Mouse (Mus musculus) c-Kit-negative CD71-positive TER-119-positive erythroid progenitor cells, embryonic 14.5 days (primary cell): Measurements from ENCODE around the gene Zfp956.

Experiments used
- DNase-seq: peaks from one replicate; pipeline ENCODE4 v3.0.0-alpha.2; 2013; ENCODE audit warnings: low read depth, low spot score

Zfp956 gene

GRCm38 (mm10) chr6:47953191-47953726 is at the start of gene Zfp956:
TSS of gene Zfp956 (plus strand) at chr6:47953390.
- DNase-seq, result peak; percentile 89

GRCm38 (mm10) chr6:47903587-47903986 is 49.6 kb upstream of the Zfp956 start:
- no peak for DNase-seq

DNA sequence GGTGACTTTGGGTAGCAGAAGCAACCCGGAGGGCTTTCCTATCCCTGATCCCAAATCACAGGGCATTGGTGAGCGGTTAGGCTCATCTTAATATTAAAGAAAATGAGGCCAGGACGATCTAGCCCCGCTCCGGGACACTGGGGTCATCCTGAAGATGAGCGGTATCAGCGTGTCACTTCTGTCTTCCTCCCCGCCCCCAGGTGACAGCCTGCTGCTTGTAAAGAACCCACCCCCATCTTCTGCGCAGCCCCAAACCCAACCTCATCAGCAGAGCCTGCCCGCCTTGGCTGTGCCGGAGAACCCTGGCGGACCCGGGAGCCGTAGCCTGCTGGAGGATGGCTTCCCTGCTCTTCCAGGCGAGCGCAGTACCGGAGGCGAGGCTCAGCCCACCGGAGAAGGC is 48.8 kb upstream of the Zfp956 start:
- no peak for DNase-seq

DNA sequence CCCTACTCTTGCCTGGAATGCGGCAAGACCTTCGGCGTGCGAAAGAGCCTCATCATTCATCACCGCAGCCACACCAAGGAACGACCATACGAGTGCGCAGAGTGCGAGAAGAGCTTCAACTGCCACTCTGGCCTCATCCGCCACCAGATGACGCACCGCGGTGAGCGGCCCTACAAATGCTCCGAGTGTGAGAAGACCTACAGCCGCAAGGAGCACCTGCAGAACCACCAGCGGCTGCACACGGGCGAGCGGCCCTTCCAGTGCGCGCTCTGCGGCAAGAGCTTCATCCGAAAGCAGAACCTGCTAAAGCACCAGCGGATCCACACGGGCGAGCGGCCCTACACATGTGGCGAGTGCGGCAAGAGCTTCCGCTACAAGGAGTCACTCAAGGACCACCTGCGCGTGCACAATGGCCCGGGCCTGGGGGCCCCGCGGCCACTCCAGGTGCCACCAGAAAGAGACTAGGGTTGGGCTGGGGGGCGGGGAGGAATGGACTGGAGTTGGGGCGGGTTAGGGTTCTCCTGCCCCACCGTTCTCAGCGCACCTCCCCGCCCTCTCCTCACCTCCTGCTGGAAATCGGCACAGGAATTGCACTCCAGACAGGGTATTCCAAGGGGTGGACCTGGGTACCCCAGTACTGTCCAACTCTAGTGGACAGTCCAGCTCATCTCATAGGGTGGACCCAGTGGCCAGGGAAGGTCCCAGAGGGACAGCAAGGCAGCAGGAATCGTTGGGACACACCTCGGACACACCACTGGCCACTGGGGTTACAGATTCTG is 48.1 kb upstream of the Zfp956 start:
- no peak for DNase-seq

DNA sequence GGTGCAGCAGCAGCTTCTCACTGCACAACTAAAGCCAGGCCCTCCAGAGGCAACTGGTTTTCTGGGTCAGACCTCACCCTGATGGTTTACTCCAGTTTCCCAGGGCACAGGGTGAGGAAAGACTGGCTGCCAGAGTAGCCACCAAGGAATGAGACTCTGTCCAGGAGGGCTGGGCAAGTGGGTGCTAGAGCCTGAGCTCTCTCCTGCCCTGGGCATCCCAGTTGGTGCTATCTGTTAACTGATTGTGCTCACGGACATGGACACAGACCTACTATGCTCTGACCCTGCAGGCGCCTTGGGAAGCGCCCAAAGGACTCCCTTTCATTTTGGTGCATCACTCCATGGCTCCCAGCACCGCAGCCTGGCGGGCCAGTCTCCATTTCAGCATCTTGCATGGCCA is 46.9 kb upstream of the Zfp956 start:
- no peak for DNase-seq

DNA sequence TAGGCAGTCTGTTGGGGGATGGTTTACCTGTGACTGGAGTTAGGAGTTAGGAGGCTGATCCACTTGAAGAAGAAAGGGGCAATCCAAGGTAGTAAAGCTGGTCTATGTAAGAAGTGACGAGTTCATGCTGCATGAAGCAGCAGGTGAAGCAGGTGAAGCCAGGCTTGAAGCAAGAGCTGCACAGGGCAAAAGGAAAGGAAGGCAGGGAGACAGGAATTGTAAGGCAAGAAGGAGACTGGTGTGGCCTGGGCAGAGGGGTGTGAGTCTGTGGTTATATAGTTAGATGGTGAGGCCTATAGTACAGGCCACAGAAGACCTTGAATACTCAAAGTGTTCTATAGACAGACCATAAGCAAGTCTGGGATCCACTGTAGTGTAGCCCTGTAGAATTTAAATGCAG is 44.2 kb upstream of the Zfp956 start:
- no peak for DNase-seq

- DNase-seq, result no peak
These were observed 41.5 kb upstream of the Zfp956 start for GRCm38 (mm10) chr6:47911650-47912049.

DNA sequence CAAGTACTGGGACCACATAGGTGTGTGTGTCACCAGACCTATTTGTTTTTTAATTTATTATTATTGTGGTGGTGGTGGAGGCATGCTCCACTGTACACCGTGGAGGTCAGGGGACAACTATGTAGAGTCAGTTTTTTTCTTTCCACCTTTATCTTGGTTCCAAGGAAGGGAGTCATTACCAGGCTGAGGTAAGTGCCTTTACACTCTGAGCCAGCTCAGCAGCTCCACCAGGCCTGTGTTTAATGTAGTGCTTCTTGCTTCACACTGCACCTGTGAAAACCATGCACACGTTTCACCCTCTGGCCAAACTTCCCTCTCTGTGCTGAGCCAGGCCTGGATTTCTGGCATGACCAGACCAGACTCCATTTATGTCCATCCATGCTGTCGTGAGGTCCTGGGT is 40.2 kb upstream of the Zfp956 start:
- no peak for DNase-seq

DNA sequence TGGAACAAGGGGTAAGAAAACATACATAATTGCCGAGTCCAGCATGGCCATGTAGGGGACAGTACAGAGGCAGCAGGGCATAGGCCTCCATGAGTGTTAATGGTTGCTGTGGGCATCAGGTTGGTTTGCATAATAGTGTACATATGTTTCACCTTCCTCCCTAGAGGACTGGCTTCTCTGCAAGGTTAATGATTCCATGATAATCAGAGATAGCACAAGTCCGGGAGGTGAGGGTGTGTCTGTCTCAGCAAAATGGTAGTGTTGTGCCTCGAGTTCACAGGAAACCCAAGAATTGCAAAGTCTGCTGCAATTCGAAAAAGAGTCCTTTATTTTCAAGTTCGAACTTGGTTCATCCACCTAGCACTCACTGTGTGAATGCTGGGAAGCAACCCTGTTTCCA is 36.1 kb upstream of the Zfp956 start:
- no peak for DNase-seq

DNA sequence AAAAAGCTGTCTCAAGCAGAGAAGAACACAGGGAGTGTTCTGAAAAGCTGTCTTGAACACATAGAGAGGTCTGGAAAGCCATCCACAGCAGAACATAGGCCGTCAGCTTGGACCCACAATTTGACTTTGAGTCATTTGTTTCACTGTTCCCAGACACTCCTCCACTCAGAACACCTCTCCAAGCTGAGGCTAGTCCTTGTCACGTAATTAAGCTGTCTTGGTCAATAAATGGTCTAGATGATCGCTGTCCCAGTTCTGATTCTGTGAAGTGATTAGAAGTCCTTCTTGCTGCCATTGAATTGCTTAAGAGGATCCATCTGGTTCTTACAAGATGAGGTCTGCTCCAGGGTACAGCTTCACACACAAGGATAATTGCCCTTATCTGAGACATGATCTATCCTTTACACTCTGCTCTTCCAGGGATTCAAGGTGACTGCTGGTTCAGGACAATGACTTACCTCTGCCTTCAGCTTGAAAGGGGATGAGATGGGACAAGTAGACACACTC is 34.4 kb upstream of the Zfp956 start:
- DNase-seq, result no peak

GRCm38 (mm10) chr6:47919646-47920446 is 33.3 kb upstream of the Zfp956 start:
- DNase-seq, result no peak

DNA sequence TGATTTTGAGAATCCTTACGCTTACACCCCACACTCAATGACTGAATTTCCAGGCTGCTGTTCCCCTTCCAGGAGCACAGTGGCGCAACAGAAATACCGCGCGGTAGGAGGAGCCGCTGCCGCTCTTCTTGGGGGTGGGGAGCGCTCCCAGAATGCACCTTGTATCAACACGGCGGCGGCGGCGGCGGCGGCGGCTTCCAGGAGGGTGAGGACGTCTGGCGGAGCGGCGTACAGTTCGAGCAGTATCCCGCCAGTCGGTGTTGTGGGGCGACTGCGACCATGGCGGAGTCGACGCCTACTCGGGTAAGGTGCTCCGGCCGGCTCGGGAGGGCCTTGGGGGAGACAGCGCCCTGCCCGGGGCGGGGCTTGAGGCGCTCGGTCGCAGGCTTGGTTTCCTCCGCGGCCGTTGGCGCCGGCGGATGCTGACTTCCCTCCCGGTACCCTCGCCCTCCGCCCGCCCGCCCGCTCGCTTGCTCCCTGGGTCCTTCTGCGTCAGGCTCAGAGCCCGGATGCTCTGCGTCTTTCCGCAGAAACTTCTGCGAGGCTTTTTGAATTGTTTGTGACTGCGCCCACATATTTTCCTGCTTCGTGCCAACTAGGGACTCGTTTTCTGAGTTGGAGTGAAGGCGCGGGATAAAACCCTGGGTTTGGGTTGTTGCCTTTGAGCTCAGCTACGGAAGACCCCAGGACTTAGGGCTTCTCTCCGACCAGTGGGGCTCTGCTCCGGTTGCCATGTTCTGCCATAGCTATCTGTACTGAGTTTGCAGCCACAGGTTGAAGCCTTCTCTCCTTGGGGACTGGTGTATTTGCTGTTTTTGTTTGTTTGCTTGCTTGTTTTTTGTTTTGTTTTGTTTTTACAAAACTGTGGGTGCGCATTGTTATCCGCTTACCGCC is 32.5 kb upstream of the Zfp956 start, which contains the start of gene Zfp212:
TSS of gene Zfp212 (plus strand) at position 30 of the 894 bp plus-strand sequence.
- peak; percentile 79 for DNase-seq

DNA sequence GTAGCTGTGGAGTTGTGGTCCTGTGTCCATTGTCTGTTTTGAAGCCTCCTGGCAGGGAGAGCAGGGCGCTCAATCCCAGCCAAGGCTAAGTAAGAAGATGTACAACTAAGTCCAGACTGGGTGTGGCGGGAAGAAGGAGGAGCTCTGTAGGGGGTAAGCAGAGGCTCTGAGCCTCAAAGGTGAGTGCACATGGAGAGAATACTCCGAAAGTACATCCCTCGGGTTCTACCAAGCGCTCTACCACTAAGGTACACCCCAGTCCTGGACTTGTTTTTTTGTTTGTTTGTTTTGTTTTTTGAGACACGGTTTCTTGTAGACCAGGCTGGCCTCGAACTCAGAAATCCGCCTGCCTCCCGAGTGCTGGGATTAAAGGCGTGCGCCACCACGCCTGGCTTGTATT is 10.7 kb upstream of the Zfp956 start:
- DNase-seq, result no peak

DNA sequence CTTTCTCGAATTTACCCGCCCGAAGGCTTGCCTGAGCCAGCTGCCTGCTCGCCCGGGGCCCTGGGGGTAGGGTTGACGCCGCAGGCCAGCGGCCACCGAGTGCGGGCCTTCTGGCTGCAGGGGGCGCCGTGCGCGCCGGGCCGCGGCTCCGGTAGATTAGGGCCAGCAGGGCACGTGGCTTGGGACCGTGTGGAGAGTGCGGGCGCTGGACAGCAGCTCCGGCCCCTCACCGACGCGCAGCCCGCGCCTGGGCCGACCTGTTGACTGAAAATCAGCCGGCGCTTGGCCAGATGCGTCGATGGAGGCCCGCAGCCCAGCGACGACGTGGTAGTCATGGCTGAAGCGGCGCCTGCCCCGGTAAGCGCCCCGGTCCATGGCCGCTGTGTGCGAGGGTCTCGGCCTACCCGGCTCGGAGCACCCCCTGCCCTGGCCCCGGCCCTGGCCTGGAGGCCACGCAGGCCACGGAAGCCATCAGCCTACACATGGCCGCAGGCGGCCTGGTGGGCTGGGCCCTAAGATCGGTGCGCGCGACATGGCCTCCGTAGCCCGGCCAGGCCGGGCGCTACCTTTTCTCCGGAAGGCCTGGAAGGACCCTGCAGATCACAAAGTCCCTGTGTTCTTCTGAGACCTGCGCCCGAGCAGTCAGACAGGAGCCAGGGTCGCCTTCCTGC is 10.0 kb upstream of the Zfp956 start:
- peak; percentile 20 for DNase-seq

DNA sequence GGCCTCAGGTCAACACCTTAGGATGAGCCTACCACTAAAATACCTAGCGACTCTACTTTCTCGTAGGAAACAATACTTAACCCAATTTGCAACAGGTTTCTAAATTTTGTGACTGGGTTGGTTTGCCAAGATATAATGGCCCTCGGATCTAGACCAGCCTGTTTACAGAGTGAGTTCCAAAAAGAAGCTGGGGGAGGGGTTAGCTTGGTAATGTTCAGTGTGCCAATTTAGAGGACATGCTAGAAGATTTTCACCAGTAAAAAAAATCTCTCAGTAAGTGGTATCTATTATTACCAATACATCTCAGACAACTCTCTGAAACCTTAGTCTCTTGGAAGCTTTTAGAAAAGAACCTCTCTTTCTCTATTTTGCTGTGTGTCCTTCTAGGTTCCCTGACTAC is 9.5 kb upstream of the Zfp956 start:
- no peak for DNase-seq

GRCm38 (mm10) chr6:47947388-47947787 is 5.8 kb upstream of the Zfp956 start:
- DNase-seq, result no peak

- DNase-seq, result no peak
These were observed 1.2 kb downstream of the Zfp956 start for GRCm38 (mm10) chr6:47954425-47954824.

DNA sequence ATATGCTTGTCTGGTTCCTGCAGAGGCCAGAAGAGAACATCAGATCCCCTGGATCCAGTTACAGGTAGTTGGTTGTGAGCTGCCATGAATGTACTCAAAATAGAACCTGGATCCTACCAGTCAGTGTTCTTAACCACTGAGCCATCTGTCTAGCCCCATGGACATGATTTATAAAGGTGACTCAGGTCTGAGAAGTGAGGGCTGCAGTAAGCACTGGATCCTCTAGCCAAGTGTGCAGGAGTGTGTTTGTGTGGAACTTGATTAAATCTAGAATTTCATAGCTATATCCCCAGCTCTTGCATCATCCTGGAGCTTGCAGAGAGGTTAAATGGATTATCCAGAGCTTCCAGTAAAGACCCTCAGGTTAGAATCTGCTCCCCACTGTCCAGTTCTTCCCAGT is 4.6 kb downstream of the Zfp956 start:
- no peak for DNase-seq

GRCm38 (mm10) chr6:47960685-47961421 is 7.7 kb downstream of the Zfp956 start:
- no peak for DNase-seq

- no peak for DNase-seq
These were observed 9.9 kb downstream of the Zfp956 start for GRCm38 (mm10) chr6:47963051-47963450.
